Mouse (Mus musculus) forebrain, embryonic 11.5 days (tissue): ENCODE data around the gene Hist1h2bb. TPM values are rescaled to one million over a fixed set of nuclear protein-coding genes. Genes with fewer than 3 reads are reported as not detected.
A peak's percentile ranks its signal among the peaks of the same experiment; 100 is the strongest.

Source experiments
- ATAC-seq: fragments of 200-750 bp; cut with Nextera tagmentation; replicated peaks from 2 replicates; pipeline ENCODE4 v1.8.0; 2017; ENCODE audit warnings: moderate TSS enrichment; ENCODE audit not compliant: low FRiP score
- DNase-seq: peaks from one replicate; pipeline ENCODE4 v3.0.0-alpha.2; 2017; ENCODE audit warnings: low spot score
- H3K27ac ChIP-seq: fragments of 300-500 bp; sonication (generic); 2 replicates; pipeline ENCODE4 v1.5.1; 2014; ENCODE audit warnings: low read depth, low read length
- H3K27me3 ChIP-seq: fragments of 300-500 bp; sonication (generic); 2 replicates; pipeline ENCODE4 v1.6.1; 2014; ENCODE audit warnings: mild to moderate bottlenecking, low read length, mixed read lengths; ENCODE audit not compliant: control insufficient read depth, insufficient read depth
- H3K36me3 ChIP-seq: fragments of 300-500 bp; sonication (generic); 2 replicates; pipeline ENCODE4 v1.6.1; 2014; ENCODE audit warnings: mild to moderate bottlenecking, low read length, moderate library complexity, mixed read lengths; ENCODE audit not compliant: control insufficient read depth, insufficient read depth
- H3K4me1 ChIP-seq: fragments of 300-500 bp; sonication (generic); replicated peaks from 2 replicates; pipeline ENCODE4 v1.6.1; 2014; ENCODE audit warnings: low read length, mixed read lengths; ENCODE audit not compliant: control insufficient read depth, insufficient read depth
- H3K4me2 ChIP-seq: fragments of 300-500 bp; sonication (generic); 2 replicates; pipeline ENCODE4 v1.6.1; 2014; ENCODE audit warnings: low read depth, mild to moderate bottlenecking, low read length, moderate library complexity, mixed read lengths; ENCODE audit not compliant: severe bottlenecking
- H3K4me3 ChIP-seq: fragments of 300-500 bp; sonication (generic); 2 replicates; pipeline ENCODE4 v1.5.1; 2014; ENCODE audit warnings: low read depth, low read length
- H3K9ac ChIP-seq: fragments of 300-500 bp; sonication (generic); 2 replicates; pipeline ENCODE4 v1.6.1; 2014; ENCODE audit warnings: low read length
- H3K9me3 ChIP-seq: fragments of 300-500 bp; sonication (generic); 2 replicates; pipeline ENCODE4 v1.6.1; 2016; ENCODE audit warnings: low read length, mixed read lengths; ENCODE audit not compliant: control insufficient read depth
- WGBS: fragments of 180-500 bp; shearing (Covaris S2); extraction: QIAGEN DNeasy Blood & Tissue Kit; methylation state at CpG from one replicate; pipeline ENCODE4 v1.1.7; 2014; 5-methylcytosine and 5-hydroxymethylcytosine counted together
- polyA plus RNA-seq: library from polyadenylated mRNA; unstranded; fragments of >200 nt; fragmentation: Nextera tagmentation; extraction: Ambion mirVana; gene quantifications from 2 replicates; pipeline ENCODE4 v1.2.1, GENCODE M21; 2014

The Hist1h2bb gene
- polyA plus RNA-seq, 1 experiment from 2014 or later: 2.6 TPM

GRCm38 (mm10) chr13:23737091-23737490, 9.4 kb upstream of the Hist1h2bb start:
- Histone ChIP-seq H3K4me3 (no peak overlapping the region), H3K27me3 (no peaks in the 10 kb centered on the region), H3K9me3 (no peaks in the 10 kb centered on the region), H3K36me3 (no peaks in the 10 kb centered on the region), H3K27ac (no peak overlapping the region), H3K4me2 (no peak overlapping the region), H3K4me1 (no peaks in the 10 kb centered on the region; the same call in 1 of the 2 replicates), H3K9ac (no peak overlapping the region)
- ATAC-seq (no peak), DNase-seq (no peak)
- 75% methylated on average over 5 of the region's 5 CpGs for WGBS

- H3K36me3 ChIP-seq: no peaks in the 10 kb centered on the region
Observed at GRCm38 (mm10) chr13:23738041-23738440, 8.5 kb upstream of the Hist1h2bb start.

GRCm38 (mm10) chr13:23738677-23739068, 7.9 kb upstream of the Hist1h2bb start, which contains the start of gene Hist1h1c:
Gene Hist1h1c, plus strand, starts transcription at chr13:23738808.
- H3K9me3 ChIP-seq: no peaks in the 10 kb centered on the region
- ATAC-seq: peak; percentile 96
- H3K4me2 ChIP-seq: peak within 1 kb of the TSS; percentile 95
- peak within 1 kb of the TSS; percentile 89 for H3K9ac ChIP-seq
- H3K36me3 ChIP-seq: no peaks in the 10 kb centered on the region
- no peaks in the 10 kb centered on the region; the same call in 1 of the 2 replicates for H3K4me1 ChIP-seq
- H3K4me3 ChIP-seq: peak within 1 kb of the TSS; percentile 49
- no peaks in the 10 kb centered on the region for H3K27me3 ChIP-seq
- peak within 1 kb of the TSS; percentile 99 for H3K27ac ChIP-seq
- DNase-seq: peak; percentile 96
- WGBS: under 1% methylated on average over 30 of the region's 38 CpGs

More at GRCm38 (mm10) chr13:23738041-23738440, 8.5 kb upstream of the Hist1h2bb start:
- H3K9ac ChIP-seq: peak overlapping the region; percentile 89
- H3K4me3 ChIP-seq: peak overlapping the region; percentile 49
- H3K27ac ChIP-seq: peak overlapping the region; percentile 99
- no peaks in the 10 kb centered on the region; the same call in 1 of the 2 replicates for H3K4me1 ChIP-seq
- H3K9me3 ChIP-seq: no peaks in the 10 kb centered on the region
- peak overlapping the region; percentile 95 for H3K4me2 ChIP-seq
- no peaks in the 10 kb centered on the region for H3K27me3 ChIP-seq
- 25% methylated on average over 4 of the region's 4 CpGs for WGBS
- ATAC-seq (no peak), DNase-seq (no peak)

- peak overlapping the region; percentile 95 for H3K4me2 ChIP-seq
- DNase-seq (peak; percentile 95), ATAC-seq (peak; percentile 84)
- H3K4me1 ChIP-seq: no peaks in the 10 kb centered on the region; the same call in 1 of the 2 replicates
- H3K27ac ChIP-seq: peak overlapping the region; percentile 99
- H3K9me3 ChIP-seq: no peaks in the 10 kb centered on the region
- peak overlapping the region; percentile 89 for H3K9ac ChIP-seq
- peak overlapping the region; percentile 49 for H3K4me3 ChIP-seq
- H3K27me3 ChIP-seq: no peaks in the 10 kb centered on the region
- no peaks in the 10 kb centered on the region for H3K36me3 ChIP-seq
- under 1% methylated on average over 39 of the region's 39 CpGs for WGBS
Observed at GRCm38 (mm10) chr13:23739069-23739921, 7.2 kb upstream of the Hist1h2bb start.

- Histone ChIP-seq H3K9me3 (no peaks in the 10 kb centered on the region), H3K27me3 (no peaks in the 10 kb centered on the region), H3K4me3 (peak overlapping the region; percentile 49), H3K27ac (peak overlapping the region; percentile 99), H3K4me1 (no peaks in the 10 kb centered on the region; the same call in 1 of the 2 replicates), H3K36me3 (no peaks in the 10 kb centered on the region), H3K9ac (peak overlapping the region; percentile 89), H3K4me2 (peak overlapping the region; percentile 95)
- no peak for DNase-seq
- WGBS: 2% methylated on average over 14 of the region's 14 CpGs
- no peak for ATAC-seq
Observed at GRCm38 (mm10) chr13:23739922-23740252, 6.6 kb upstream of the Hist1h2bb start.

GRCm38 (mm10) chr13:23740256-23740840, 6.2 kb upstream of the Hist1h2bb start:
- Histone ChIP-seq H3K9me3 (no peaks in the 10 kb centered on the region), H3K36me3 (no peaks in the 10 kb centered on the region), H3K4me3 (peak overlapping the region; percentile 49), H3K27ac (peak overlapping the region; percentile 99), H3K9ac (peak overlapping the region; percentile 89), H3K4me2 (peak overlapping the region; percentile 95), H3K4me1 (no peaks in the 10 kb centered on the region; the same call in 1 of the 2 replicates), H3K27me3 (no peaks in the 10 kb centered on the region)
- DNase-seq (no peak), ATAC-seq (no peak)
- WGBS: 38% methylated on average over 13 of the region's 13 CpGs

GRCm38 (mm10) chr13:23740910-23741309, 5.6 kb upstream of the Hist1h2bb start:
- H3K27ac ChIP-seq: no peak overlapping the region
- no peak for DNase-seq
- WGBS: 71% methylated on average over 5 of the region's 5 CpGs
- peak overlapping the region; percentile 95; the same call in 1 of the 2 replicates for H3K4me2 ChIP-seq
- H3K4me1 ChIP-seq: no peaks in the 10 kb centered on the region; the same call in 1 of the 2 replicates
- no peaks in the 10 kb centered on the region for H3K27me3 ChIP-seq
- H3K36me3 ChIP-seq: no peaks in the 10 kb centered on the region
- H3K9ac ChIP-seq: no peak overlapping the region
- ATAC-seq: no peak
- no peaks in the 10 kb centered on the region for H3K9me3 ChIP-seq
- no peak overlapping the region for H3K4me3 ChIP-seq

- H3K4me3 ChIP-seq: no peak overlapping the region
- ATAC-seq: no peak
- H3K9ac ChIP-seq: no peak overlapping the region
- no peak for DNase-seq
- no peaks in the 10 kb centered on the region for H3K27me3 ChIP-seq
- H3K4me2 ChIP-seq: no peak overlapping the region
- no peaks in the 10 kb centered on the region for H3K9me3 ChIP-seq
- no peaks in the 10 kb centered on the region; the same call in 1 of the 2 replicates for H3K4me1 ChIP-seq
- no peak overlapping the region for H3K27ac ChIP-seq
- no peaks in the 10 kb centered on the region for H3K36me3 ChIP-seq
Observed at GRCm38 (mm10) chr13:23742007-23742406, 4.5 kb upstream of the Hist1h2bb start.
